Mouse (Mus musculus) intestine, embryonic 15.5 days (tissue): ENCODE results near the gene Gpr146. TPM values are rescaled to one million over a fixed set of nuclear protein-coding genes. Genes with fewer than 3 reads are reported as not detected.

Experiments
- ATAC-seq: fragments of 200-750 bp; cut with Nextera tagmentation; 2 replicates; pipeline ENCODE4 v1.8.0; 2017; ENCODE audit warnings: moderate TSS enrichment, moderate library complexity
- H3K27ac ChIP-seq: fragments of 300-500 bp; sonication (generic); 2 replicates; pipeline ENCODE4 v1.5.1; 2015; ENCODE audit warnings: mild to moderate bottlenecking, inconsistent platforms
- H3K27me3 ChIP-seq: fragments of 300-500 bp; sonication (generic); replicated peaks from 2 replicates; pipeline ENCODE4 v1.6.1; 2015; ENCODE audit warnings: inconsistent platforms
- H3K36me3 ChIP-seq: fragments of 300-500 bp; sonication (generic); 2 replicates; pipeline ENCODE4 v1.6.1; 2015; ENCODE audit warnings: inconsistent platforms
- H3K4me1 ChIP-seq: fragments of 300-500 bp; sonication (generic); replicated peaks from 2 replicates; pipeline ENCODE4 v1.6.1; 2015; ENCODE audit warnings: inconsistent platforms
- H3K4me2 ChIP-seq: fragments of 300-500 bp; sonication (generic); replicated peaks from 2 replicates; pipeline ENCODE4 v1.6.1; 2015; ENCODE audit warnings: mild to moderate bottlenecking, inconsistent platforms
- H3K4me3 ChIP-seq: fragments of 300-500 bp; sonication (generic); replicated peaks from 2 replicates; pipeline ENCODE4 v1.5.1; 2015; ENCODE audit warnings: inconsistent platforms
- H3K9ac ChIP-seq: fragments of 300-500 bp; sonication (generic); 2 replicates; pipeline ENCODE4 v1.6.1; 2015; ENCODE audit warnings: inconsistent platforms
- H3K9me3 ChIP-seq: fragments of 300-500 bp; sonication (generic); 2 replicates; pipeline ENCODE4 v1.6.1; 2016; ENCODE audit warnings: inconsistent platforms
- WGBS: fragments of 180-500 bp; shearing (Covaris S2); methylation state at CpG from one replicate; pipeline ENCODE4 v1.1.7; 2015; 5-methylcytosine and 5-hydroxymethylcytosine counted together
- microRNA counts: library from miRNA; unstranded; fragments of <30 nt; microRNA quantifications from one replicate; lab custom pipeline; 2016
- polyA plus RNA-seq: library from polyadenylated mRNA; unstranded; fragments of >200 nt; fragmentation: Nextera tagmentation; extraction: Ambion mirVana; gene quantifications from 2 replicates; pipeline ENCODE4 v1.2.1, GENCODE M21; 2015

Gene Gpr146
- polyA plus RNA-seq, 1 experiment from 2014 or later: 2.2 TPM

- H3K9ac ChIP-seq: no peak overlapping the region
- 80% methylated on average over 12 of the region's 12 CpGs for WGBS
These were observed 64.9 kb downstream of the Gpr146 start for GRCm38 (mm10) chr5:139442428-139442827.

DNA sequence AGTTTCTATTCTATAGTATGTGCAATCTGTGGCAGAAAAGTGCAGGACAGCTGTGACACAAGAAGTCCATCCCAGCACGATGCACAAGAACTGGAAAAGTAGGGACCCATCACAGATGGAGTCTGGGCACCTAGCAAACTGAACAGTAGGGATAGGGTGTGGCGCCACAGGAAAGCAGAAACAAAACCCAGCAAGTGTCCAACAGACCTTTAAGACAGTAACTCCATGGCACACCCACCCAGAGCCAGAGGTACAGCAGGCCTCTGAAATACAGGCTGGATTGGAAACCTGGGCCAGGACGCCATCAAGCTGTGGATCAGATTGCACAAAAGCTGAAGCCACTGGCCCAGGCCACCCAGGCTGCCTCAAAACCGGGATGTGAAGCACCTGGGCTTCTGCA, 65.5 kb downstream of the Gpr146 start:
- Histone ChIP-seq H3K9me3 (no peaks in the 10 kb centered on the region), H3K4me2 (no peak overlapping the region), H3K4me1 (0 out of 2 replicates have a peak, but pooled peaks cover 5% of the 10 kb centered on the region), H3K27me3 (no peaks in the 10 kb centered on the region), H3K27ac (no peak overlapping the region), H3K36me3 (no peaks in the 10 kb centered on the region), H3K4me3 (no peak overlapping the region), H3K9ac (no peak overlapping the region)
- WGBS: 64% methylated on average over 4 of the region's 4 CpGs
- no peak for ATAC-seq

More at GRCm38 (mm10) chr5:139442428-139442827, 64.9 kb downstream of the Gpr146 start:
- Histone ChIP-seq H3K4me1 (0 out of 2 replicates have a peak, but pooled peaks cover 5% of the 10 kb centered on the region), H3K9me3 (no peaks in the 10 kb centered on the region), H3K4me3 (no peak overlapping the region), H3K27ac (no peak overlapping the region), H3K36me3 (no peaks in the 10 kb centered on the region), H3K4me2 (no peak overlapping the region), H3K27me3 (no peaks in the 10 kb centered on the region)
- 0 out of 2 replicates have a peak, but pooled peaks have one; percentile 20 for ATAC-seq

DNA sequence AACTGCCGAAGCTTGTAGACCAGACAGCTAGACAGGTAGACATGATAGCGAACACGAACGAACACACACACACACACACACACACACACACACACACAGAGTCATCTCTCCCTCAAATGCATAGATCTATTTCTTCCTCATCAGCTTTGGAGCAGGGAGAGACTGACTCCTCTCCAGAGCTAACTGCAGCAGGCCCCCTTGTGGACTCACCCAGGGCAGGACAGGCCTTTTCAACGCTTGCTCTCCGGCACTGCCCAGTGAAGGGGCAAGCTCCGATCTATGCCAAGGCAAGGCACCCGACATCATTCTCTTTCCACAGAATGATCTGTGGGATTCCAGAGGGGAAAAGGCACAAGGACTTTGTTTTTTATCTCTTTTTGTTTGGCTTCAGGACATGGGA, 67.8 kb downstream of the Gpr146 start:
- no peak for ATAC-seq
- no peaks in the 10 kb centered on the region for H3K27me3 ChIP-seq
- no peaks in the 10 kb centered on the region for H3K9me3 ChIP-seq
- H3K9ac ChIP-seq: no peak overlapping the region
- H3K4me1 ChIP-seq: peaks cover 12% of the 10 kb centered on the region
- no peak overlapping the region for H3K4me3 ChIP-seq
- no peak overlapping the region for H3K27ac ChIP-seq
- H3K4me2 ChIP-seq: no peak overlapping the region
- 84% methylated on average over 8 of the region's 8 CpGs for WGBS
- H3K36me3 ChIP-seq: no peaks in the 10 kb centered on the region

MicroRNA genes within 50 kb of the gene (microRNA counts, 519-probe panel; counts per million panel counts)
- microRNA mmu-miR-339-3p (lab: Ali Mortazavi, UCI): 97.1 counts per million, percentile 29 among the panel's probes with 10 or more counts
- microRNA mmu-miR-339-5p (lab: Ali Mortazavi, UCI): 97.1 counts per million, percentile 29 among the panel's probes with 10 or more counts

Other genes with a start within 250 kb of the Gpr146 start
- gene Prkar1b, start 227.7 kb upstream of the Gpr146 start, polyA plus RNA-seq: 25.3 and 26.1 TPM in 2 replicates
- 7.0 and 7.5 TPM in 2 replicates for gene Dnaaf5, start 227.5 kb upstream of the Gpr146 start, polyA plus RNA-seq
- 39.8 and 41.2 TPM in 2 replicates for gene Sun1, start 177.1 kb upstream of the Gpr146 start, polyA plus RNA-seq
- 147 and 148 TPM in 2 replicates for gene Get4, start 125.4 kb upstream of the Gpr146 start, polyA plus RNA-seq
- 20.1 and 20.5 TPM in 2 replicates for gene Adap1, start 52.1 kb upstream of the Gpr146 start, polyA plus RNA-seq
- gene Cox19, start 26.3 kb upstream of the Gpr146 start, polyA plus RNA-seq: 162 and 168 TPM in 2 replicates
- 23.5 and 25.8 TPM in 2 replicates for gene Cyp2w1, start 25.1 kb upstream of the Gpr146 start, polyA plus RNA-seq
- 0.81 and 0.85 TPM in 2 replicates for gene C130050O18Rik, start 27.6 kb downstream of the Gpr146 start, polyA plus RNA-seq
- gene Gper1, start 45.5 kb downstream of the Gpr146 start, polyA plus RNA-seq: 2.1 TPM in 2 replicates
- gene 3110082I17Rik, start 82.8 kb downstream of the Gpr146 start, polyA plus RNA-seq: 31.8 and 38.4 TPM in 2 replicates
- 6.0 and 7.0 TPM in 2 replicates for gene Zfand2a, start 106.9 kb downstream of the Gpr146 start, polyA plus RNA-seq
- 0.23 TPM in 1 of 2 replicates, not detected in the other for gene Uncx, start 165.8 kb downstream of the Gpr146 start, polyA plus RNA-seq